Mouse (Mus musculus): ENCODE results near the gene Col5a1.

Gene Col5a1

DNA sequence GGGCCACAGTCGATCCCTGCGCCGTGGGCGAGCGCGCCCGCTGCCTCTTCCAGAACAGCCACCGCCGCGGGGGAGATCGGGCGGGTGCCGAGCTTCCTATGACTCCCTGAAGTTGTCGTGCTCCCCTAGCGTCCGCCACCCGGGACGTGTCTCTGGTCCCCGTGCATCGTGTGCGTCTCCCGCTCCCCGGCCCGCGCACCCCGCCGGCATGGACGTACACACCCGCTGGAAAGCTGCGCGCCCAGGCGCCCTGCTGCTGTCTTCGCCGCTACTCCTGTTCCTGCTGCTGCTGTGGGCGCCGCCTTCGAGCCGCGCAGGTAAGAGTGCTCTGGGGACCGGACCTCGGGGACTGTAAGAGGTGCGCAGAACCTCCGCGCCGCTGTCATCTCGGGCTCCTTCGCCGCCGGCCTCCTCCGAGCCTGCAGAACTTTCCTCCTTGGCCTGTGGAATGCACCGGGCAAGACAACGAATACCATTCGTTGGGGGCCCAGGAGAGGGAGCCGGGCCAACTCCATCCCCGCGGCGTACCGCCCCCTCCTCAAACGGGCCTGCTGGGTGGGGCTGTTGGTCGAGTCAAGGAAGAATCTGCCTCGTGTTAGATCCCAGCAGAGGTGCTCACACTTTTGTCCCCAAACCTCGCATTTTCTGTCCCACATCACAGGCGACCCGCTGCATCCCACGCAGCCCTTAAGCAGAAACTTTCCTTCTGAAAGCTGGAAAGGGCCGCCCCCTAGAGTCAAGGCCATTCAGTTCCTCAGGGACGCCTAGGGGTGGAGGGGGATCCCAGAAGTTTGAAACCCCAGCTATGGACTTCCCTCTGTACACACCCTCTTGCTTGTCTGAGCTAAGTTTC, 609 bp downstream of the Col5a1 start:
- no peak for DNase-seq (ENCODE audit: low spot score)

DNA sequence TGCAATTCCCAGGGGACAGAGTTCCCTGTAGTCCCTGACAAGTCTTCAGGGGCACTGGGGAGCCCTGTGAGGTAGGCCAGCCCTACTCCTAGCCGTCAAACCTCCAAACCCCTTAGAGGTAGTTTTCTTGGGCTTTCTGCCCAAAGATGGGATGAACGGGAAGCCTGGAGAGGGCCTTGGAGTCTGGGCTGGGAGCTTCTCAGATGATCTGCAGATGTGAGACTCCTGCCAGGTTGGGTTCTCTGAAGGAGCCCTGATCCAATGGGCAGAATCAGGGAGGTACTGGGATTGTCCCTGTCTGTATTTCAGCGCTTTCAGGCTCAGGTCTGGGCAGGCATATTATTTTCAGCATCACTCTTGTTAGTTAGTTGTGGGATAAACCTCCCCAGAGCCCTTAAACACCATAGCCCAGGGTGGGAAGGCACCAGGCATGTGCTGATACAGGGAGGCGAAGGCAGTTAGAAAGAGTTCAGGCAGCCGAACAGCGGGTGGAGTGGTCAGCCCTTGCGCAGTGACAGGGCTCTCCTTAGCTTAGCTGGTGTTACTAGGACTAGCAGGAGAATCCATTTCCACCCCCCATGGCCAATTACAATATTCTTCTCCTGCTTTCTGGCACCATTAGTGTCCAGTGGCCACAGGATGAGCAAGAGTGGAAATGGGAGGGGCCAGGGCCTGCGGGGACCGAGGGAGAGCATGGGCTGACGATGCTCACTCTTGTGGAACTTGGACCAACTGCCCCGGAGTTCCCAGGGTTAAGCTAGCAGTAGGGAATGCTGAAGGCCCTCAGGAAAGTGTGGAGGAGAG, 1.4 kb downstream of the Col5a1 start:
- DNase-seq (ENCODE audit: low spot score) = no peak

DNA sequence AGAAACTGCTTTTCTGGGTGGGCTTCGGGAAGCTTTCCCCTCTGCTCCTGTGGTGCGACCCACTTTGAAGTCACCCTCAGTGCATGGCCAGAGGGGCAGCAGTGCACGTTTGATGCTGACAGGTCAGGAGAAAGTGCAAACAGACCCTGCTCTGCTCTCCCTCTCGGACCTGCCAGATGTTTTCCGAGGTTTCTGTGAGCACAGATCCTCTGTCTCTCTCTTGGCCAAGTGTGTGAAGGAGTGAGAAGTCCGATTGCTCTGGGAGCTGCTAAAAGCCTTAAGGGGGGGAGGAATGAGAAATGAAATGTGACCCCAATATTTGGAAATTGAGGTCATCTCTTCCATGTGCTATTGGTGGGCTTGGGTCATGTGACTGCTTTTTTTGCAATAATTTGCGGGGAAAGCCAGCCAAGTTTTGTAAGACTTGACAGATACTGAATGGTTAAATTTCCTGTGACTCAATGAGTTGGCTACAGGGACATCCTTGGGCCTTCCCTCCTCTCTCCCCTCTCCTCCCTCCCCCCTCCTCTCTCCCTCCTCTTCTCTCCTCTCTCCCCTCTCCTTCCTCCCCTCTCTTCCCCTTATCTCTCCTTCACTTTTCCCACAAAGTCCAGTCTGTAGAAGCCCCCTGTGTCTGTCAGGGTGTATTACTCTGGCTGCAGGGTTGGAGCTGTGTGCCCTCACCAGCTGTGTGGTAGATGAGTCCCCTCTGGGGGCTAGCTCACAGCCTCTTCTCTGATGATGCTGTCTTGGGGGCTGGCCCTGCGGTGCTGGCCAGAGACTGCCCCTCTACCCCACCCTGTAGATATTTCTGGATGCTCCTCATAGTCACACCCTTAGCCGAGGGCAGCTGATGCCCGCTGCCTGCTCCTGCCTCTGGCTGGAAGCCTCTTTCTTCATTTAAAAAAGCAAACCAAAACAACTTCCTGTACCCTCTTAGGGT, 2.6 kb downstream of the Col5a1 start:
- no peak for DNase-seq (ENCODE audit: low spot score)

GRCm38 (mm10) chr2:27891922-27892541, 5.8 kb downstream of the Col5a1 start:
- DNase-seq (ENCODE audit: low spot score) = no peak

DNA sequence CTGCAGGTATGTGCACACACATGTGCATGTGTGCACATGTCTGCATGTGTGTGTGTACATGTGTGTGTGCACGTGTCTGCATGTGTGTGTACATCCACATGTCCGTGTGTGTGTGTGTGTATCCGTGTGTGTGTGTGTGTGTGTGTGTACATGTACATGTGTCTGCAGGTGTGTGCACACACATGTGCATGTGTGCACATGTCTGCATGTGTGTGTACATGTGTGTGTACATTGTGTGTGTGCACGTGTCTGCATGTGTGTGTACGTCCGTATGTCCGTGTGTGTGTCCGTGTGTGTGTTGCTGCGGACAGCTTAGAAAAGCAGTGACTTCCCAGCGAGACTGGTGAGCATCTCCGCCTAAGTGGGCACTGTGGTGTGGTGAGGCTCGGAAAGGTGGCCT, 6.8 kb downstream of the Col5a1 start:
- DNase-seq (ENCODE audit: low spot score) = no peak

GRCm38 (mm10) chr2:27894986-27895385, 8.8 kb downstream of the Col5a1 start:
- DNase-seq (ENCODE audit: low spot score) = no peak

DNA sequence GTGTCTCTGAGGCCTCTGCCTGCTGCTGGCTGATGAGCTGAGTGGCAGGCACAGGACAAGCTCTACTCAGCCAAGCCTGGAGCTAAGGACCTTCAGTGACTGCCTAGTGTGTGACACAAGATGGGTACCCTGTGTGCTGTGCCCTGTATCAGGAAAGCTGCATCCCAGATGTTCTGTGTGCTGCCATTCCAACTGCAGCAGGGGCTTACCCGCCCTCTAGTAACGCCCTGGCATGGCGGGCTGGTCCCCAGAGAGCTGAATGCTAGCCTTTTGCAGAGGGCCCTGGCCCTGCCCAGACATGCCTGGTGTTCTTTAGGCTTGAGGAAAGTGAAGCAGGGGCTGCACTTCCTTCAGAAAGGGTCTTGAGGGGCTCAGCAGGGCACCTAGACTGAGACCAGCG, 9.4 kb downstream of the Col5a1 start:
- DNase-seq (ENCODE audit: low spot score) = no peak

DNA sequence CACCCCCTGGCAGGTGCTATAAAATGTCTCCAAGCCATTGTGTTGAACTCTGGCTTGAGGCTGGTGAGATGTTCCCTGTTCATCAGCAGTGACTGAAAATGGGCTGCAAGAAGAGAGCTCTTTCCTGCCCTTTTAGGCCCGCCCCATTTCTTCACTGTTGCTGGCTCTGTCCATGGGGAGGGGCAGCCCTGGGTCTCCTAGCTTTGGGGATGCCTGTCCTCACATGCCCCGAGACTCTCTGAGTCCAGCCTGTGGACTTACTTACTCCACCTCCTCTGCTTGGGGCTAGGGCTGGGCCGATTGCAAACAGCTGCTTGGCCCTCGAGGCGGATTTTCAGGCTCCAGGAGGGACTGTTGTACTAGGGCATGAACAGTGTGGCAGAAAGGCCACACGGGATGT, 10.9 kb downstream of the Col5a1 start:
- no peak for DNase-seq (ENCODE audit: low spot score)

- DNase-seq (ENCODE audit: low spot score) = peak; percentile 72
These were observed 13.7 kb downstream of the Col5a1 start for GRCm38 (mm10) chr2:27899894-27900293.

- DNase-seq (ENCODE audit: low spot score) = no peak
These were observed 14.9 kb downstream of the Col5a1 start for GRCm38 (mm10) chr2:27901076-27901475.

- DNase-seq (ENCODE audit: low spot score) = no peak
These were observed 15.5 kb downstream of the Col5a1 start for GRCm38 (mm10) chr2:27901525-27902245.

- DNase-seq (ENCODE audit: low spot score) = no peak
These were observed 16.1 kb downstream of the Col5a1 start for GRCm38 (mm10) chr2:27902318-27902717.

DNA sequence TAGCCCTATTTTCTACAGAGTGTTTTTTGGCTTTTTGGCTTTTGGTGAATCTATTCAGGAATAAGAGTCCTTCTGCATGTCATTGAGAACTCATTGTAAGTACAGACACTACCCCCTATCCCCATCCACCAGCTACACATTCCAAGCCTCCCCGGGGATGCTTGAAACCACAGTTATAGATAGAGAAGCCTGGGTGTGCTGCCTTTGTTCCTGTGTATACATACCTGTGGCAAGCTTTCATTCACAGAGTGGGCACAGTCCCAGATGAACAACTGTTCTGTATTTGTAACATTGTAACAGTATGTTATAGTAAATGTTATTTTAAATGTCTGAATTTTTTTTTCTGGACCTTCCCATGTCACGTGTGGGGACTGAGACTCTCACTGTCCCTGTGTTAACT, 19.2 kb downstream of the Col5a1 start:
- DNase-seq (ENCODE audit: low spot score) = no peak

DNA sequence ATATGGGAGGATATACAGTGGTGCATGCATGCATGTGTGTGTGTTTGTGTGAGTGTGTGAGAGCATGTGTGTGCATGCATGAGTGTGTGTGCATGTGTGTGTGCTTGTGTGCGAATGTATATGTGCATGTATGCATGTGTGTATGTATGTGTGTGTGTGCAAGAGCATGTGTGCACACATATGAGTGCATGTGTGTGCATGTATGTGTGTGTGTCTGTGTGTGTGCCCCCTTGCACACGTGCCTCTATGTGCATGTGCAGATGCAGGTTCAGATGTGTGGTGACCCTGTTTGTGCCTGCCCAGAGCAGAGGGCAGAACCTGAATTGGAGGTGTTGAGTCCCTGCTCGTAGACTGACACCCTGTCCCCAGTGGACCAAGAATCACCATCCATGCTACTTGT, 24.3 kb downstream of the Col5a1 start:
- DNase-seq (ENCODE audit: low spot score) = no peak

DNA sequence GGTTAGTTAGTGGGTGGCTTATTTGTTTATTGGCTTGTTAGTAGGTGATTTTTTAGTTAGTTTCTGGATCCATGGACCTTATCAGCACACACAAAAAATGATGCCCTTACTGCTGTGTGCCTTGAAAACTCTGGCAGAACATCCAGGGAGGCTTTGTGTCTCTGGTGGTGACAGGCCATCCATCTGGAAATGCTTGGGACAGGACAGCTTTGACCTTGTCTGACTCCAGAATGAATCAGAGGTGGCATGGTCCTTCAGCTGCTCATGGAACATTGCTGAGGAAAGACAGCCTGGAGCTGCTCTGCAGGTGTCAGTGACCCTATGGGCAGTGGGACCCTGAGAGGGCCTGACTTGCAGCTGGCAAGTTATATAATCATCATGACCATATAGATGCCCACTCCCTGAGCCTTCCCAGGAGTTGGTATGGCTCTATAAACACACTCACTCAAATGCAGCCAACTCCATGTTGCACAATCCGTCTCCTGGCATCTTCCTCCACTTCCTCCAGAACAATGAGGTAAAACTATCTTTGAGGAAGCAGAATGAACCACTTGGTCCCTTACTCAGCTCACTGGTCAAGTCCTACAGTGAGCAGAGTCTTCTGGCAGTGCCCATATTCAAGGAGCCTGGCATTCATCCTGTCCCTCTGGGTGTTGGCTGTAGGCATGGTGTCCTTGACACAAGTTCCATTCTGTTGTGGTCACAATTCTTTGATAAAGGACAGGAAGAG, 26.5 kb downstream of the Col5a1 start:
- no peak for DNase-seq (ENCODE audit: low spot score)

DNA sequence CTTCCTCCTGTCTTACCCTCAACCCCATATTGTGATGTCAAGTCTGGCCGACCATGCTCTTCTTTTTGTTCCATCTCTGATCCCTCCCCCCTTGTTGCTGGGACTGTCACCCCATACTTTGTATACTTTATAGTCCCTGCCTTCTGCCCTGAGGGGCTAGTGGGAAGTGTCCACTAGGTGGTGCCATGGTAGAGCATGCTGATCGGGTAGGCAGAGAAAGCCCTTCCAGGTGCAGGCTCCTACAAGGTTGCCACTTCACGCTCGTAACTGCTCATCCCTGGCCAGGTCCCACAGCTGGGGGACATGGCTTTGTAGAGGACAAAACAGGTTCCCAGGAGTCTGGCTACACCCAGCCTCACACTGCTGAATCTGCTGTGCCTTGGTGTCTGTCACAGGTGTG, 29.5 kb downstream of the Col5a1 start:
- DNase-seq (ENCODE audit: low spot score) = peak; percentile 19

DNA sequence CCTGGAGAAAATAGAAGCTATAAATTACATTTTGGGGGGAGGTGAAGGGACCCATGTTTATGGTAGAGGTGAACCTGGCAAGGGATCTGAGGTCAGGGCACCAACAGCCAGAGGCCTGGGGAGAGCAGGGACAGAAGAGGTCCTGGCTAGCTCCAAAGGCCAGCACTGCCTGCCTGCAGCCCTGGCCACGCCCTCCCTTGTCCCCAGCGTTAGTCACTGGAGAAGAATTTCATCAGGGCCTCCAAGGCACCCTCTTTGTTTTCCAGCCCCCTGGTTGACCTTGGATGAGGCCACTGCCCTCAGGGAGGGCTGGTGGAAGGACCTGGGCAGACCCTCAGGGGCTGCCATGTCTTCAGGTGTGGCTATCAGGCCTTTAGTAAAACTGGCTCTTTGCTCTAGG, 30.1 kb downstream of the Col5a1 start:
- no peak for DNase-seq (ENCODE audit: low spot score)

- DNase-seq (ENCODE audit: low spot score) = no peak
These were observed 31.0 kb downstream of the Col5a1 start for GRCm38 (mm10) chr2:27917177-27917576.

GRCm38 (mm10) chr2:27918106-27918505, 31.9 kb downstream of the Col5a1 start:
- DNase-seq (ENCODE audit: low spot score) = no peak

DNA sequence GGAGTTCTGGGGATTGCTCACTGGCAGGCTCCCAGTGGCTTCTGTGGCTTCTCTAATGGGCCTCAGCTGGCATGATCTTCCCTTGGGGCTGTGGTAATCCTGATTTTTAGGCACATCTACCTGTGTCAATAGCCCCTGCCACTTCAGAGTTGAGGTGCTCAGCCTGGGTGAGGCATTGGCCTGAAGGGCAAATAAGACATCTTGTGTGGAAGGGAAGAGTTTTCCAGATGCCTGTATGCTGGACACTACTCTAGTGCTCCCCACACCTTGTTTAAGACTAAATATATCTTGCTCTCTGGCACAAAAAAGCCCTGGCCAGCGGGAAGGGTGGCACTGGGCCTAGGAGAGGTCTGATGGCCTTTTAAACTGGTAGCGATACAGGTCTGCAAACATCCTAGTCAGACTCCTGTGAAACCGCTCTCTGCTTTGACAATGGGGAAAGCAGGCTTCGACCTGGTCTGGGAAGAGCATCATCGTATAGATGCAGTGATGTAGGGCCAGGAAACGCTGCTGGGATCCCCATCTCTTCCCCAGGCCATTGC, 33.2 kb downstream of the Col5a1 start:
- no peak for DNase-seq (ENCODE audit: low spot score)

All from c-Kit-positive CD71-positive TER-119-positive erythroid progenitor cells, embryonic 14.5 days (primary cell).